Mouse (Mus musculus): ENCODE results near the gene C9.

DNA sequence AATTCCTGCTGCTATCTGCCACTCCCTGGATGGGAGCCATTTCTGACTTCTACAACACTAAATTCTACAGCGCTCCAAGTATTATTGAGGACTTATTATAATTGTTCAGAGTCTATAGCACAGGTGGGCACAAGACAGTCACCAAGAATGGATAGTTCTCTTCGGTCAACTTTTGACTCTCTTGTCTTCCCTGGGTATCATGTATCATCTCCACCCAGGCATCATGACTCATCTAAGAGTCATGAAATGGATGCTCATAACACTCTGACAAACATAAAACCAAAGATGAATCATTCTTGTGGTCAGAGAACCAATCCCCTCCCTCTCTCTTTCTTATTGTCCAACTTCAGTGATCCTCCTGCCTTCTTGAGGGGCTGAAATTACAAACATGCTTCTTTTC is 47.3 kb downstream of the C9 start:
- no peak for TF ChIP-seq CTCF (IDR thresholded peaks at IDR 0.05; ENCODE audit: low read depth, low read length)
- no peak for TF ChIP-seq POLR2A (IDR thresholded peaks at IDR 0.05; ENCODE audit: extremely low read depth, insufficient read depth, low read length)
